Mouse (Mus musculus): Measurements from ENCODE around the gene Nt5e.

Gene Nt5e

GRCm38 (mm10) chr9:88398461-88398860 is 71.5 kb downstream of the Nt5e start:
- no peak for DNase-seq

GRCm38 (mm10) chr9:88404088-88404487 is 77.1 kb downstream of the Nt5e start:
- peak; percentile 63 for DNase-seq

GRCm38 (mm10) chr9:88404515-88404914 is 77.5 kb downstream of the Nt5e start:
- no peak for DNase-seq

GRCm38 (mm10) chr9:88409978-88410377 is 83.0 kb downstream of the Nt5e start:
- DNase-seq = no peak

GRCm38 (mm10) chr9:88416752-88417151 is 89.8 kb downstream of the Nt5e start:
- DNase-seq = no peak

Measured in lung, postnatal 4 days (tissue).